Mouse (Mus musculus): Measurements from ENCODE around the gene Clasp2. TPM values are rescaled to one million over a fixed set of nuclear protein-coding genes. Genes with fewer than 3 reads are reported as not detected.
"Not testable (repeated sequence)": the region's sequence is repeated elsewhere in the genome, so short reads cannot be mapped to it uniquely, and the experiment has no call there.

Gene Clasp2
- polyA plus RNA-seq, 1 experiment from 2014 or later: 26.9 TPM

DNA sequence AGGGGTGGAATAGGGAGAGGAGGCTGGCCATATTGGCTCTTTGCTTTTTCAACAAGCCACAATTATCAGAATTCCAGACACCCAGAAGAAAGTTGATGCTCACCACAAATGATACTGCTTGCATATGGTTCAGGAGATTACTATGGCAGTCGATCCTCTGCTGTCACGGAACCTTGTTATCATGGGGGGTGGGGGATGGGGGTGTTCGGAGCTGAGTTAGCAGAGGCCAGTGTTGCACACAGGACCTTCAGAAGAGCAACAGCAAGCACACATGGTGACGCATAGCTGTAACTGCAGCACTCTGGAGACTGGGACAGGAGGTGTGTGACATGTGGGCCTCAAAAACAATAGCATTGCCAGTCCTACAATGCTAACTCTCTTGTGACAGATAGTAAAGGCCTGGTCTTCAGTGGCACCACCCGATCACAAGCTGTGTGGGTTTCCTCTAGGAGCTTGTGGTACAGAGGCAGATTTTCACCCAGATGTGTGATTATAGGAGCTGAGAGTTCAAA is 116.7 kb downstream of the Clasp2 start:
- ATAC-seq: no peak

DNA sequence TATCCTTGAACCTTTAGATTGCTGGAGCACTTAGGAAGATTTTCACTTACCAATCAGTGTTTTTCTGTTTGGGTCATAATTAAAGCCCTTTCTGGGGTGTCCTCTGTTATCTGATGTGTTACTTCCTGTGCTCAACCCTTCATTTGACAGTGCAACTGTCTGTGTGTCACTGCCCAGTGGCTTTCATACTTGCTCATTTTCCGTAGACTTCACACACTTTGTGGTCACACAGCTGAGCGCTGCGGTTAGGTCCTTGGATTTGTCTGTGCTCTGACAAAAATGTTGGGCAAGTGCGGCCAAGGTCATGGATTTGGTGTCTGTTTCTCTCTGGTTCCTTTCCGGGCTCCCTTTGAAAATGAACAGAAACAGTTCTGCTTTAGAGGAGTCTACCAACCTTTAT is 118.1 kb downstream of the Clasp2 start:
- H3K27me3 ChIP-seq: no peaks in the 10 kb centered on the region
- no peak for TF ChIP-seq CTCF (IDR thresholded peaks at IDR 0.05)
- DNase-seq (ENCODE audit: low read depth, low spot score) (no peak), ATAC-seq (no peak)
- ChIA-PET CTCF (interaction anchor here (0.8 kb wide), 1 partner anchor 40 kb away, joined by 3 read pairs; no protein-coding TSS in a partner anchor), POLR2A (no interaction called here)
- in situ Hi-C loops (cut with MboI; ENCODE audit: low pct_unique_long_range_greater_than_20kb): no loop called here

More for the DNA sequence above, 116.7 kb downstream of the Clasp2 start:
- ChIA-PET CTCF (no interaction called here), POLR2A (no interaction called here)
- no peak for TF ChIP-seq CTCF (IDR thresholded peaks at IDR 0.05)
- in situ Hi-C loops (cut with MboI; ENCODE audit: low pct_unique_long_range_greater_than_20kb): no loop called here
- DNase-seq (ENCODE audit: low read depth, low spot score): no peak
- H3K27me3 ChIP-seq: no peaks in the 10 kb centered on the region

DNA sequence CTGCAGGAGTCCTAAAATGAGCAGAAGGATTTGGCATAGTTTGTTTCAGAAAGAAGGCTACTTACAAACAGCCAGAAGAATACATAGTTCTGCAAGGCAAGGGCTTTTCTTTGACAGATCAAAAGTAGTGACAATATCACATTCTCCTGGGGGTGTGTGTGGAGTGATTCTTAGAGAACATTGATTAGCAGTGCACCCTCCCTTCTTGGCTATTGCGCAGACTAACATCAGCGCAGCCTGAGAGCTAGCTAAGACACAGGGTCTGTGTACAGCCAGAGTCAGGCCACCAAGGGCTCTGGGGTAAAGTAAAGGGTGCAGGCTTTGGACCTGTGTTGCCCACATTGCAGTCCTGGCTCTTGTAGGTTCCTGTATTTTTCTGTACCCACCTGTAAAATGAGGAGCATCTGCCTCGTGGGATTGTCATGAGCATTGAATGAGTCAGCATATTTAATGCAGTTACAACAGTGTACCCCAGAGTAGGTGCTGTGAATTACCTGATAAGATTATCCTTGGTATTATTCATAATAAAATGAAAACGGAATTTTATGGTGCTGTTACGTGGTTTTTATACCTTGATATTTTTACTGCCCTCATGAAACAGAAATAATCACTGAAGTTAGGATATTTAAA is 122.2 kb downstream of the Clasp2 start:
- DNase-seq (ENCODE audit: low read depth, low spot score) (no peak), ATAC-seq (no peak)
- ChIA-PET POLR2A (interaction anchor here (1.1 kb wide), 1 partner anchor 14 kb away, joined by 3 read pairs; no protein-coding TSS in a partner anchor), CTCF (interaction anchor here (1.0 to 1.2 kb wide), 2 partner anchors 22 to 60 kb away, joined by 3 read pairs; no protein-coding TSS in a partner anchor)
- in situ Hi-C loops (cut with MboI; ENCODE audit: low pct_unique_long_range_greater_than_20kb): no loop called here
- no peaks in the 10 kb centered on the region for H3K27me3 ChIP-seq
- no peak for TF ChIP-seq CTCF (IDR thresholded peaks at IDR 0.05)

DNA sequence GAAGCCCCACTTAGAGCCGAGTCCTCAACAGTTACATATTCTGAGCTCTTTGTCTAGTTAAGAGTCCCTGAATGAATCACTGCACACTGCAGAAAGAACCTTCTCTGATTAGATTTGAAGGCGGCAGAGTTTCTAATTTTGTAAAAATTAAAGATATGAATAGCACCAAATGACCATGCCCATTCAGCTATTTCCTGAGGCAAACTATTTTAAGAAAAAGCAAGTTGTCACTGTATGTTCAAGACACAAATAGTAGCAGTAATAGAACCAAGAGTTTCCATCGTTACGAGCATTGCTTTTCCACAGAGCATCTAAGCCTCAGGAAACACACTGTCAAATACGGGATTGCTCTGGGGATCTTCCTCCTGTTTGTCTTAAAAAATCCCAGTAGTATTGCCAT is 126.7 kb downstream of the Clasp2 start:
- TF ChIP-seq CTCF (IDR thresholded peaks at IDR 0.05): no peak
- ChIA-PET CTCF (interaction anchor here (2.0 kb wide), 1 partner anchor 18 kb away, joined by 7 read pairs; no protein-coding TSS in a partner anchor), POLR2A (no interaction called here)
- ATAC-seq: no peak
- H3K27me3 ChIP-seq: no peaks in the 10 kb centered on the region
- in situ Hi-C loops (cut with MboI; ENCODE audit: low pct_unique_long_range_greater_than_20kb): no loop called here
- no peak for DNase-seq (ENCODE audit: low read depth, low spot score)

DNA sequence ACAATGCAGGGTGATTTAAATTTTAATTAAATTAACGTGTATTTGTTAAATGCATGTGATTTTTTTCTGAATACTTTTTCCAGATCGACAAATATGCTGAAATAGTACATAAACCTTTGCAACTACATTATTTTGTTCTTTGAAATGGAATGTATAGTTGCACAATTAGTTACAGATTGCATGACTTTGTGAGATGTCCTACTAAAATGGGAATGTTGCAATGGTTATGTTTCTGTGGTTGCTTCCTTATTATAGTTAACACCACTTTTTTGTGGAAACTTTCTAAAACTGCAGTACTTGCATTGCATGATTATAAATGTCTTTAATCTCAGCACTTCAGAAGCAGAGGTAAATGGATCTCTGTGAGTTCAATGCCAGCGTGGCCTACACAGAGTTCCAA is 153.6 kb downstream of the Clasp2 start:
- POLR2A ChIA-PET: no interaction called here
- DNase-seq (ENCODE audit: low read depth, low spot score) (no peak), ATAC-seq (no peak)
- CTCF ChIA-PET: no interaction called here
- in situ Hi-C loops (cut with MboI; ENCODE audit: low pct_unique_long_range_greater_than_20kb): no loop called here
- H3K27me3 ChIP-seq: no peaks in the 10 kb centered on the region
- no peak for TF ChIP-seq CTCF (IDR thresholded peaks at IDR 0.05)

DNA sequence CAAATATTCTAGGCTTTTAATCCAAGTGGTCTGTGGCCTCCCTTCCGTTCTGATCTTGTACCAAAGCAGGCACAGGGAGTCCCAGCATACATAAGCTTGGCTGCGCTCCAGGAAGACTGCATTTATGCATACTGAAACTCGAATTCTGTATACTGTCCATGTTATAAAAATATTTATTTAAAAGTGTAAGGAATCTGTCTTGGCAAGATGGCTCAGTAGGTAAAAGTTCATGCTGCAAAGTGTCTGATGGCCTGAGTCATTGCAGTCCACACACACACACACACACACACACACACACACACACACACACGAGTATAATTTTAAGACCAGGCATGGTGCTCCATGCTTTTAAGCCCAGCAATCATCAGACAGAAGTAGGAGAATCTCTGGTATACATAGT is 161.9 kb downstream of the Clasp2 start:
- in situ Hi-C loops (cut with MboI; ENCODE audit: low pct_unique_long_range_greater_than_20kb): no loop called here
- H3K27me3 ChIP-seq: no peaks in the 10 kb centered on the region
- no peak for TF ChIP-seq CTCF (IDR thresholded peaks at IDR 0.05)
- DNase-seq (ENCODE audit: low read depth, low spot score): no peak
- ChIA-PET POLR2A (interaction anchor here (0.7 kb wide), 1 partner anchor 15 kb away, joined by 3 read pairs; no protein-coding TSS in a partner anchor), CTCF (interaction anchor here (2.2 kb wide), 1 partner anchor 11 kb away, joined by 10 read pairs; no protein-coding TSS in a partner anchor)
- ATAC-seq: no peak

DNA sequence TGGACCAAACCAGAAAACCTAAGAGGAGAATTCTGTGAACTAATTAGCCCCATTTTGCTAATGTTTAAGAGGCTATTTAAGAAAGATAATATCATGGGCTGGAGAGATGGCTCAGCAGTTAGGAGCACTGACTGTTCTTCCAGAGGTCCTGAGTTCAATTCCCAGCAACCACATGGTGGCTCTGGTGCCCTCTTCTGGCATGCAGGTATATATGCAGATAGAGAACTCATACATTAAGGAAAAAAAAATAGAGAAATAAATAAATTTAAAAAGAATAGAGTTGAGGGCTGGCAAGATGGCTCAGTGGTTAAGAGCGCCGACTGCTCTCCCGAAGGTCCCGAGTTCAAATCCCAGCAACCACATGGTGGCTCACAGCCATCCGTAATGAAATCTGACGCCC is 163.0 kb downstream of the Clasp2 start:
- in situ Hi-C loops (cut with MboI; ENCODE audit: low pct_unique_long_range_greater_than_20kb): not testable (repeated sequence)
- TF ChIP-seq CTCF (IDR thresholded peaks at IDR 0.05): peak; percentile 63

DNA sequence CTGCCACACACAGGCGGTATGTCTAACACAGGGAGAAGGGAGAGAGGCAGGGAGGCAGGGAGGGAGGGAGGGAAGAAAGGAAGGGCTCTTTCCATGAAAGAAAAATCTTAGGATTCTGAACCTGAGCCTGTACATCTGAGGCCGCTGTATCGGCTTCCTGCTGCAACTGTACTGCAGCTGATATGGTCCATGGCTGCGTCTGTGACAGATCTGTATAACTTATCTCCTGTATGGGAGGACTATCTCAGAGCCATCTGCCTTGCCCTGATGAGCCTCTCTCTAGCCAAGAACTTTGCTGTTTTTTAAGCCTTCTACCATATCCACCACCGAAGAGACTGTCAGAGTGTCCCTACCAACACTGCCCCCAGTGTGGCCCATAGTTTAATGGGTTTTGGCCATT is 174.5 kb downstream of the Clasp2 start:
- ChIA-PET CTCF (no interaction called here), POLR2A (interaction anchor here (0.7 kb wide), 1 partner anchor 9 kb away, joined by 3 read pairs; no protein-coding TSS in a partner anchor)
- in situ Hi-C loops (cut with MboI; ENCODE audit: low pct_unique_long_range_greater_than_20kb): no loop called here
- DNase-seq (ENCODE audit: low read depth, low spot score) (no peak), ATAC-seq (no peak)
- TF ChIP-seq CTCF (IDR thresholded peaks at IDR 0.05): no peak
- no peaks in the 10 kb centered on the region for H3K27me3 ChIP-seq

More for the DNA sequence above, 163.0 kb downstream of the Clasp2 start:
- ATAC-seq; POLR2A ChIA-PET; DNase-seq (ENCODE audit: low read depth, low spot score); H3K27me3 ChIP-seq: not testable (repeated sequence)
- CTCF ChIA-PET: interaction anchor here (2.2 kb wide), 1 partner anchor 12 kb away, joined by 10 read pairs; no protein-coding TSS in a partner anchor

DNA sequence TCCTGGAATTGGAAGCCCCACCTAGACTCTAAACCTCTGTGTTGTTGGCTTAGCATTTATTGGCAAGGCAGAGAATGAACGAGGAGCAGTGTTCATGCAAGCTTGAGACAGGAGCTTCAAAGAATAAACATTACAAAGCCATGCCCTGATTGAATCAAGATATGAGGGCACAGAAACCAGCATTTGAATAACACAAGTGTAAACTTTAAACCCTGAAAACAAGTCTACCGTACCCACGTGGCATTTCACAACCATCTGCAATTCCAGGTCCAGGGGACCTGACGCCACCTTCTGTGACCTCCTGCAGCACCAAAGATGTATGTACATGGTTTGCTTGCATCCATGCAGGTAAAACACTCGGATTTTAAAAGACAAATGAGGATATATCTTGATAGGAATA is 181.4 kb downstream of the Clasp2 start:
- ATAC-seq (no peak), DNase-seq (ENCODE audit: low read depth, low spot score) (no peak)
- no peak for TF ChIP-seq CTCF (IDR thresholded peaks at IDR 0.05)
- POLR2A ChIA-PET: no interaction called here
- H3K27me3 ChIP-seq: no peaks in the 10 kb centered on the region
- in situ Hi-C loops (cut with MboI; ENCODE audit: low pct_unique_long_range_greater_than_20kb): no loop called here
- CTCF ChIA-PET: interaction anchor here (1.3 to 2.0 kb wide), 2 partner anchors 10 to 31 kb away, joined by 3 to 5 read pairs; no protein-coding TSS in a partner anchor

DNA sequence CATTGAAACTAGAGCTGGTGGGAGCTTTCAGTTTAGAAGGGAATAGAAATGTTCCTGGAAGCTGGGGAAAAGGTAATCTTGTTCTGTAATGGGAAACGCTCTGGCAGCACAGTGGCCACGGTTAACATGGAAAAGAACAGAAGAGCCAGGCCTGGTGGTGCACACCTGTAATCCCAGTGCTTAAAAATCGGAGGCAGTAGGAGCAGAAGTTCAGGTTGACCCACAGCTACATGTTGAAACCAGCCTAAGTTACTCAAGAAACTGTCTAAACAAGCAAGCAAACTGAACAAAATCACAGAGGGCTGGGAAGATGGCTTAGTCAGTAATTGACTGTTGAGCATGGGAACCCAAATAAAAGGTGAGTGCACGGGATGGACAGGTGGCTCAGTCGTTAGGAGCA is 183.6 kb downstream of the Clasp2 start:
- CTCF ChIA-PET: no interaction called here
- DNase-seq (ENCODE audit: low read depth, low spot score): no peak
- in situ Hi-C loops (cut with MboI; ENCODE audit: low pct_unique_long_range_greater_than_20kb): no loop called here
- no peak for ATAC-seq
- no peaks in the 10 kb centered on the region for H3K27me3 ChIP-seq
- POLR2A ChIA-PET: interaction anchor here (0.9 kb wide), 1 partner anchor 9 kb away, joined by 3 read pairs; no protein-coding TSS in a partner anchor
- TF ChIP-seq CTCF (IDR thresholded peaks at IDR 0.05): no peak

DNA sequence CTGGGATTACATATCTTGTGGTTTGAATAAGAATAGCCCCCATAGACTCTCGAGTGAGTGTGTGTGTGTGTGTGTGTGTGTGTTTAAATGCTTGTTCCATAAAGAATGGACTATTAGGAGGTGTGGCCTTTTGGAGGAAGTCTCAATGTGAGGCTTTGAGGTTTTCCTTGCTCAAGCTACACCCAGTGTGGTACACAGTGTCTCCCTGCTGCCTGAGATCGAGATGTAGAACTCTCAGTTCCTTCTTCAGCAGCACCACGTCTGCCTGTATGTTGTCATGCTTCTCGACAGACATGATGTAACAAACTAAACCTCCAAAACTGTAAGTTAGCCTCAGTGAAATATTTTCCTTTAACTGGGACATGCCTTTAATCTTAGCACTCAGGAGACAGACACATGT is 187.3 kb downstream of the Clasp2 start:
- POLR2A ChIA-PET: no interaction called here
- H3K27me3 ChIP-seq: no peaks in the 10 kb centered on the region
- in situ Hi-C loops (cut with MboI; ENCODE audit: low pct_unique_long_range_greater_than_20kb): no loop called here
- no peak for TF ChIP-seq CTCF (IDR thresholded peaks at IDR 0.05)
- no peak for ATAC-seq
- CTCF ChIA-PET: no interaction called here
- DNase-seq (ENCODE audit: low read depth, low spot score): no peak
